Mouse (Mus musculus) layer of hippocampus, postnatal 10 days (tissue): ENCODE data around the gene Npr3. TPM values are rescaled to one million over a fixed set of nuclear protein-coding genes. Genes with fewer than 3 reads are reported as not detected.

Source experiments
- total RNA-seq, 2 experiments: library from RNA; stranded (reverse); gene quantifications; 2 replicates each; pipeline ENCODE4 v1.2.3; 2021

The Npr3 gene
- total RNA-seq, 2 experiments from 2014 or later: 20.1 to 21.6 TPM

Other genes starting within 250 kb of the Npr3 start
- 100 to 1,000 TPM; 338 to 348 TPM for gene Sub1, start 89.7 kb upstream of the Npr3 start, total RNA-seq
- 100 to 1,000 TPM; 278 to 285 TPM for gene Zfr, start 210.5 kb upstream of the Npr3 start, total RNA-seq